Mouse (Mus musculus) stomach, postnatal 0 days (tissue): ENCODE measurements at regions not wholly inside any gene's neighbourhood (a gene's known extent, or its start where the extent isn't known, plus 50 kb on each side); places are given as distances from the start of the nearest gene placed in this dataset.

Source experiments
- ATAC-seq: fragments of 200-750 bp; cut with Nextera tagmentation; 2 replicates; pipeline ENCODE4 v1.8.0; 2017; ENCODE audit not compliant: low FRiP score, low TSS enrichment
- DNase-seq: peaks from one replicate; pipeline ENCODE4 v3.0.0-alpha.2; 2016; ENCODE audit warnings: low spot score
- H3K27ac ChIP-seq: fragments of 300-500 bp; sonication (generic); replicated peaks from 2 replicates; pipeline ENCODE4 v1.5.1; 2014; ENCODE audit warnings: mild to moderate bottlenecking, control low read depth
- H3K27me3 ChIP-seq: fragments of 300-500 bp; sonication (generic); 2 replicates; pipeline ENCODE4 v1.6.1; 2014; ENCODE audit warnings: low read length; ENCODE audit not compliant: control insufficient read depth, insufficient read depth
- H3K36me3 ChIP-seq: fragments of 300-500 bp; sonication (generic); 2 replicates; pipeline ENCODE4 v1.6.1; 2014; ENCODE audit warnings: low read length, mixed read lengths; ENCODE audit not compliant: control insufficient read depth, insufficient read depth
- H3K4me1 ChIP-seq: fragments of 300-500 bp; sonication (generic); replicated peaks from 2 replicates; pipeline ENCODE4 v1.6.1; 2014; ENCODE audit warnings: antibody characterized with exemption; ENCODE audit not compliant: control insufficient read depth, insufficient read depth
- H3K4me2 ChIP-seq: fragments of 300-500 bp; sonication (generic); replicated peaks from 2 replicates; pipeline ENCODE4 v1.6.1; 2014; ENCODE audit warnings: low read depth, mild to moderate bottlenecking, control low read depth, moderate library complexity
- H3K4me3 ChIP-seq: fragments of 300-500 bp; sonication (generic); 2 replicates; pipeline ENCODE4 v1.5.1; 2014; ENCODE audit warnings: low read depth, low read length, control low read depth
- H3K9ac ChIP-seq: fragments of 300-500 bp; sonication (generic); 2 replicates; pipeline ENCODE4 v1.6.1; 2014; ENCODE audit warnings: mild to moderate bottlenecking, low read length, control low read depth, mixed read lengths
- H3K9me3 ChIP-seq: fragments of 300-500 bp; sonication (generic); 2 replicates; pipeline ENCODE4 v1.6.1; 2016; ENCODE audit warnings: low read length; ENCODE audit not compliant: control insufficient read depth
- CTCF ChIP-seq: IDR thresholded peaks from 2 replicates; pipeline ENCODE4 v1.5.1; 2016; ENCODE audit warnings: antibody characterized with exemption, low read depth, mild to moderate bottlenecking, moderate library complexity
- EP300 ChIP-seq: optimal IDR thresholded peaks from 2 replicates; pipeline ENCODE3; 2016; ENCODE audit warnings: antibody characterized with exemption
- WGBS: fragments of 180-500 bp; shearing (Covaris S2); extraction: QIAGEN DNeasy Blood & Tissue Kit; methylation state at CpG from one replicate; pipeline ENCODE4 v1.1.7; 2014; 5-methylcytosine and 5-hydroxymethylcytosine counted together

DNA sequence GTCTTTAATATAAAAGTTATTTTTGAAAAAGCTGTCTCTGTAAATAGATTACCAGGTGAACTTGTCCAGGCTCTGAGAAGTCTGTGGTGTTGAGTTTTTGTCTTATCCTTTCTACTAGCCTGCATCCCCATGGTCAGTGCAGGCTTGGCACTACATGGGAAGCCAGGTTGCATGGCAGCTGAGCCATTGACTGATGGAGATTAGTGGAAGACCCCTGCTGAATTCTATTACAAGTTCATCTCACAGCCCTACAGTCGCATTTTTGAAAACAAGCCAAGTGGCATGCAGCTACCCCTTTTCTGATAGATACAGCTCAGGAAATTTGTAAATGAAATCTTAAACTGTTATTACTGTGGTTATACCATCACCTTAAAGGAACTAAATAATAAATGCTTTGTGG is 101.2 kb upstream of the Fam184a start:
- 79% methylated on average over 1 of the region's 1 CpGs for WGBS

DNA sequence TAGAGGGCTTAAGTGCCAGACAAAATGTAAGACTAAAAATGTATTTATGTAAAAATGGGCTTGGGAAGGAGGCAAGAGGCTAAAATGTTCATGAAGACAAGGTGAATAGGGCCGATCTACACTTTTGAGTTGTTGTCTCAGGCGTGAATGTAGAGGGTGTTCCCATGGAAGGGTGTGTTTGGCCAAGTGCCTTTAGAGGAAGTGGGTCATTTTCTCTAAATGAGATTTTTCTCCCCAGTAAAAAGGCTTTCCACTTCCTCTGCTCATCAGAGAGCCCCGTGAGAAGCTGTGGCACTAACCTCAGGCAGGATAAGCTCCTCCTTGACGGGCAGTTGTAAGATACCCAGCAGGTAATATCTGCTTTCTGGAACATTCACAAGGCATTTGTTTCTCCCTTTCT is 99.6 kb upstream of the Fam184a start:
- DNase-seq = no peak
- WGBS = 54% methylated on average over 4 of the region's 4 CpGs
- no peaks in the 10 kb centered on the region for H3K27me3 ChIP-seq
- H3K4me2 ChIP-seq = no peak overlapping the region
- no peak overlapping the region for H3K9ac ChIP-seq
- H3K4me3 ChIP-seq = no peak overlapping the region
- H3K4me1 ChIP-seq = no peaks in the 10 kb centered on the region
- no peaks in the 10 kb centered on the region for H3K36me3 ChIP-seq
- H3K27ac ChIP-seq = no peak overlapping the region
- TF ChIP-seq EP300 (no peak), CTCF (no peak)
- ATAC-seq = no peak
- H3K9me3 ChIP-seq = no peaks in the 10 kb centered on the region

More for the DNA sequence above, 101.2 kb upstream of the Fam184a start:
- Histone ChIP-seq H3K36me3 (no peaks in the 10 kb centered on the region), H3K27me3 (no peaks in the 10 kb centered on the region), H3K4me3 (no peak overlapping the region), H3K9ac (no peak overlapping the region), H3K9me3 (no peaks in the 10 kb centered on the region), H3K4me1 (no peaks in the 10 kb centered on the region), H3K4me2 (no peak overlapping the region), H3K27ac (no peak overlapping the region)
- ATAC-seq (no peak), DNase-seq (no peak)
- TF ChIP-seq CTCF (no peak), EP300 (no peak)

DNA sequence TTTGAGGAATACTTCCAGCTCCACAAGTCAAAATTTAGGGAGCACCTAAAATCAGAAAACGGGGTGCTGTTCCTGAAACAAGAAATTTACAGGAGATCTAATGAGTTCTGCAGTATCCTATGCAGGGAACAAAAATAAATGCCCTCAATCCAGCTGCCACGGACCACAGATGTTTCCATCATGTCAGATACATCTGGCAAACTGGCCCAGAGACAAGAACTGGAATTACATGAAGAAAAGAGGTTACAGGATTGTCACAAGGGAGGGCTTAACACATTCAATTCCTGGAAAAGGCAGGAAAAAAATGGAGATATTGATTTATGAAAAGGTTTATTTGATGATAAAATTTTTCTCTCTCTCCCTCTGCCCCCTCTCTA is 62.3 kb upstream of the Fam184a start:
- Histone ChIP-seq H3K9me3 (no peaks in the 10 kb centered on the region), H3K4me3 (no peak overlapping the region), H3K4me2 (no peak overlapping the region), H3K4me1 (no peaks in the 10 kb centered on the region), H3K36me3 (no peaks in the 10 kb centered on the region), H3K27ac (no peak overlapping the region), H3K9ac (no peak overlapping the region), H3K27me3 (no peaks in the 10 kb centered on the region)
- ATAC-seq (no peak), DNase-seq (no peak)
- TF ChIP-seq EP300 (no peak), CTCF (no peak)
- WGBS = 47% methylated on average over 2 of the region's 2 CpGs

DNA sequence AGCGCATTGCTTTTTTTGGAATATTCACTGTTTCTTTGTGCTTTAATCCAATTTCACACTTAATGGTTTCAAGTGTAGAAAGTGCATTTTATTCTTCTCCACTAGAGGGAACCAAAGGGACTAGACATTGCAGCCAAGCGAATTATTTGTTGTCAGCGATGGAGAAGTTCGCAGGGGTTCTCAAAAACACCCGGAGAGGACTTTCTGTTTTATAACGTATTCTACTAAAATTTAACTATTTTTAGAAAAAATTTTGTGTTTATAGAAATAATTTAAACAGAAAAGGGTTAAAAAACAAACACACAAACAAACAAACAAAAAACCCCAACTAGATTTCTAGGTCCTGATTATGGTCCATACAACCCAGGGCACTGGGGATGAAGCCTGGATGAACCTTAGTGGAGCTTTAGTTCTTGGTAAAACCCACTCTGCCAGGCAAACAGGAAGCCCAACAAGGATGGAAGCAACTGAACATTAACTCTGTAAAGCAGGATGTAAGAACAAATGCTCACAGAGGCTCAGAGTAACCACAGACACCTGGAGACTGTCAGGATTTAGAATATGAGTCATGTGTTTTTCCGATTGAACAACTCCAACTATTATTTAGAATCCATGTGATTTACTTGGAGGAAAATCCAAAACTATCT is 61.8 kb upstream of the Fam184a start:
- DNase-seq = no peak
- no peak overlapping the region for H3K9ac ChIP-seq
- no peaks in the 10 kb centered on the region for H3K9me3 ChIP-seq
- H3K27me3 ChIP-seq = no peaks in the 10 kb centered on the region
- 18% methylated on average over 7 of the region's 7 CpGs for WGBS
- H3K4me3 ChIP-seq = no peak overlapping the region
- H3K27ac ChIP-seq = no peak overlapping the region
- no peaks in the 10 kb centered on the region for H3K4me1 ChIP-seq
- H3K36me3 ChIP-seq = no peaks in the 10 kb centered on the region
- H3K4me2 ChIP-seq = no peak overlapping the region
- no peak for ATAC-seq
- TF ChIP-seq CTCF (peak; percentile 85), EP300 (no peak)

DNA sequence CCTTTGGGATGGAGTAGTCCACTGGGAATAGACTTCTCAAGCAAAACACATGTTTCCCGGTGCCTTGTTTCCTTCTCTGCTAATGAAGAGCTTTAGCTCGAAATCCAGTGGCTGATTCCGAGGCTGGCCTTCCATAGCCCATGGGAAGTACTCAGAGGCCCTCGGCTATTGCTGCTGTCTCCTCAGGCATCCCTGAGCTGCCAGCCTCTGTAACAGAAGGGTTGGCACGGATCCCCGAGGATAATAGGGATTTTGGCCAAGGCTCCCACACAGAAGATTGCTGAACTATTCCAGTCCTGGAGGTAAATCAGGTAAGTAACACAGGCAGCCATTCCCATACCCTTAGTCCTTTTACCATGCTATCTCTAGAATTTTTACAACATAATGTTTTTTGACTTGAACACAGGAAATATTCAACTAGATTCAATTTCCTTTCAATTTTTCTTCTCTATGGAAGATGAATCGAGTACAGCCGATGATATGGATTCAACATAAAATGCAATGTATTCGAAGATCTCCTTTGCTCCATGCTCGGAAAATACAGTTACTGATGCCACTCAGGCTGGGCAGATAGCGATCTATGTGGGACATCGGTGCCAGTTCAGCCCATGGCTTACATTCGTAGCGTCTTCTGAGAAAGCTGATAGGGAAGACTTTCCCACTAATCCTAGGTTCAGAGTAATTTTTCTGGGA is 61.1 kb upstream of the Fam184a start:
- WGBS = 79% methylated on average over 14 of the region's 14 CpGs
- no peak overlapping the region for H3K4me3 ChIP-seq
- ATAC-seq (no peak), DNase-seq (no peak)
- H3K9ac ChIP-seq = no peak overlapping the region
- H3K9me3 ChIP-seq = no peaks in the 10 kb centered on the region
- no peaks in the 10 kb centered on the region for H3K27me3 ChIP-seq
- H3K4me2 ChIP-seq = no peak overlapping the region
- no peak for TF ChIP-seq CTCF
- H3K4me1 ChIP-seq = no peaks in the 10 kb centered on the region
- no peak overlapping the region for H3K27ac ChIP-seq
- H3K36me3 ChIP-seq = no peaks in the 10 kb centered on the region

DNA sequence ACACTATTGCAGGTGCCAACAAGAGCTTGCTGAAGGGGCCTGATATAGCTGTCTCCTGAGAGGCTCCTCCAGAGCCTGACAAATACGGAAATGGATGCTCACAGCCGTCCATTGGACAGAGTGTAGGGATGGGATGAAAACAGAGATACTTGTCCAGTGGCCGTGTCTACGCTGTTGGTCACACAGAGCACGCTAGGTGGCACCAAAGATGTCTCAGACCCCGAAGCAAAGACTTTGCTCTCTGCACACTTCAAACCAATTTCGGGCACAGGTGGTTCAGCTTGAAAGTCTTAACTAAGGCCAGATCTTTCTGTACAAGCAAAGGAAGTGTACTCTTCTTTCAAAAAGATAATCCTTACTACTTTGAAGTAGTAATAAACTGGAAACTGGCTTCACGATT is 55.8 kb upstream of the Fam184a start:
- DNase-seq (no peak), ATAC-seq (no peak)
- no peak overlapping the region for H3K4me2 ChIP-seq
- H3K27me3 ChIP-seq = no peaks in the 10 kb centered on the region
- no peak overlapping the region for H3K9ac ChIP-seq
- 51% methylated on average over 8 of the region's 8 CpGs for WGBS
- no peaks in the 10 kb centered on the region for H3K36me3 ChIP-seq
- H3K4me1 ChIP-seq = no peaks in the 10 kb centered on the region
- H3K27ac ChIP-seq = no peak overlapping the region
- no peak overlapping the region for H3K4me3 ChIP-seq
- no peaks in the 10 kb centered on the region for H3K9me3 ChIP-seq
- peak; percentile 39 for TF ChIP-seq CTCF
- TF ChIP-seq EP300 = no peak
